Mouse (Mus musculus) adrenal gland, adult 2 months (tissue): ENCODE data around the gene Pik3cd. TPM values are rescaled to one million over a fixed set of nuclear protein-coding genes. Genes with fewer than 3 reads are reported as not detected.
"Not testable (repeated sequence)": the region's sequence is repeated elsewhere in the genome, so short reads cannot be mapped to it uniquely, and the experiment has no call there.

Source experiments
- DNase-seq: peaks from one replicate; pipeline ENCODE4 v3.0.0; 2021
- polyA plus RNA-seq: library from polyadenylated mRNA; depleted of rRNA; stranded (reverse); fragments of >200 nt; gene quantifications from 2 replicates; pipeline ENCODE4 v1.2.3, GENCODE M21; 2012
- total RNA-seq, 2 experiments: library from RNA; stranded (reverse); gene quantifications; 2 replicates each; pipeline ENCODE4 v1.2.3; 2021

Gene Pik3cd
- total and polyA plus RNA-seq, 3 experiments = 4.2 to 6.2 (median 6.1) TPM

DNA sequence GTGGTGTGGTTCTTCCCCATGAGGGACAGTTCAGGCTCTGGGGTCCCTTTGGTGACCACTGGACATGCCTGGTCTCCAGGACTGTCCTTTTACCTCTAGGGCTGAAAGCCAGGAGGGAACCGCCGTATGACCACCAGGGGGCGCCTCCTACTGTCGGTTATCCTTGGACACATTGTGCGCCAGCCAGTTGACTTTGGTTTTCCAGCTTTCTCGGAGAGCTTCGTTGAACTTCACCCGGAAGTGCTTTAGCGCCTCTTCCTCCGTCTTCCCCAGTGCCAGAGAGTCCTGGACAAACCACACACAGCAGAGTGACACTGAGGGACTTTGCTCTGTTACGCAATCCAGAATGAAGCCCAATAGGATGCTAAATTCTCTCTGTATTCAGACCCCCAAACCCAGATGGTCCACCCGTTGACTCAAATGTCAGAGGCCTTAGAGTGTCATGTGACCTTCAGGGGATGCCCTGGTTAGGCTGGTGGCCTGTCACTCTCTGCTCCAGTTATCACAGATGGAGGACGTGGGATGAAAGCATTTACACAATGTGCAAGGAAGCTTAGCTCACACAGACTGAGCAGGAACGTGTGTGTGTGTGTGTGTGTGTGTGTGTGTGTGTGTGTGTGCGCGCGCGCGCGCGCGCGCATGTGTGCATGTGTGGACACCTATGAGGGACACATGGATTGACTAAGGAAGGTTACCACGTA is 51.7 kb downstream of the Pik3cd start:
- peak; percentile 78 for DNase-seq

DNA sequence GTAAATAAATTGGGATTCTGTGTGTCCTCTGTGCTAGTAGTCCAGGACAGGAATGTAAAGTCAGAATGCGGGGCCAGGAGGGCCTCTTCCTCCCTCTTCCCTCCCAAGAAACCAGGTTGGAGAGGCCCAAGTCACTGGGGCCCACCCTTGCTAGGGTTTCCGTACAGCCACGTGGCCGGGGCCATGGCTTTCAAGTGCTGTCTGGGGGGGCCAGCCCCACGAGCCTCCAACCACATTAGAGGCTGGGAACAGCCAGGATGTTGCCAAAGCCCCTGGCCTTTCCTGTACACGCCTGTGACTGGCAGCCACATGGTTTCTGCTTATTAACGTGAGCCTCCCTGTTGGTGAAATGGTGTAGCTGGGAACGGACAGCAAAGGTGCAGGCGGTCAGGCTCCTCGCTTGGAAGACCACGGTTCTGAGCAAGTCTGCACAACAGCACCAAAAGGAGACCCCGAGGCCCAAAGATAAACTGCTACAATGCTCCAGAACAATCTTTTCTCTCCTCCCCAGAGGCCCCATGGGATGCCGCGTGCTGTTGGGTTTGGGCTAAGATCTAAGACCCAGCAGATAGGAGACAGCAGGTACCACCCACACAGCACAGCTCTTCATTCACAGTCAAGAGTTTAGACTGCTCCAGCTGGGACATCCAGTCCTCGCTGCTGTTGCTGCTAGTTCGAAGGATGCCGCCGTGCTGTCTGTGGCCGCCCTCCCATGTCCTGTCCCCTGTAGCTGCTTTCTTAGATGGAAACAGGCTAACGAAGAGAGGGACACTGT is 54.2 kb downstream of the Pik3cd start:
- no peak for DNase-seq

DNA sequence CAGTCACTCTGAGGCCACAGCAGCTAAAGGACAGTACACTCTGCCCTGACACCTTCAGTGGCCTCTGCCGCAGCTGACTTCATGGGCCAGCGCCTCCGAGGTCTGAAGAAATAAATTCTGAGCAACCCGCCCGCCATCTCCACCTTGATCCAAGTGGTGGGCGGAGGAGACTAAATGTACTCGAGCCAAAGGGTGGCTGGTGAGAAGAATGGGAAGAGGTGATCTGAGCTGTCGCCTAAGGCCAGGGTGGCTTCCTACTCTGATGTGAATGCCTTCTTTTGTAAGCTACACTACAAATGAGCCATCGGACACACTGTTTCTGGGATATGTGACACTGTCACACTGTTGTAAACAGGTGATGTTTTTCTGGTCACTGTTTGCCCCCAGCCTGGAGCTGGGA is 56.6 kb downstream of the Pik3cd start:
- DNase-seq = no peak

DNA sequence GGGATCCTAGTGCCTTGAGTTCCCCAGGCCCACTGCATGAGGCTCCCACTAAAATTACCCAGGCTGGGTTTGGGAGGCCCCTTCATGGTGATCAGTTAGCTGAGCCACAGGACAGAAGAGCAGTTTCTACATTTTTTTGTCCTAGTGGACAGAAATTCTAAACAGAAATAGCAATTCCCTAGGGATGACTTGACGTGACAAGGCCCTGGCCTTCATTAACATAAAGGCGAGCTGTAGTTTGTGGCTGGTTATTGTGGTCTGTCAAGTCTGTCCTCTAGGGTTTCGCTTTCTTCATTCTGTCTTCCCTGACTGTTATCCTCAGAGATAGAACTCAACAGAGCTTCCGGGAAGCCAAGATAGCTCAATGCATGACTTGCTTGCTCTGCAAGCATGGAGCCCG is 60.4 kb downstream of the Pik3cd start:
- no peak for DNase-seq

DNA sequence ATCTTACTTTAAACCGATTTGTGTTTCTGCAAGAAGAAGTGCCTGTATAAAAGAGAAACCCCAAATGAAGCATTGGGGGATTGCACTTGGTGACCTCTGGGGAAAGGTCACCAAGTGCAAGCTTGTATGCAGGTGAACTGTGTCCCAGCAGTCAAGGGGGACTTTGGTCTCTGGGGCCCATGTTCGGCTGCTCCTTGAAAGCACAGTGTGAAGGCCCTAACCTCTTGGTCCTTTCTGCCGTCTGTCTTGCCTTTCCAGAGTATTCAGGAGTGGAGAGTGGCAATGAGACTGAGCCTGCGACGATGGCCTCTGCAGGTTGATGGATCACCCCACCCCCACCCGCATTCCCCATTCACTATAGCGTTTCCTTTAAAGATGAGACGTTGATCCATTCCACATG is 61.0 kb downstream of the Pik3cd start:
- no peak for DNase-seq

DNA sequence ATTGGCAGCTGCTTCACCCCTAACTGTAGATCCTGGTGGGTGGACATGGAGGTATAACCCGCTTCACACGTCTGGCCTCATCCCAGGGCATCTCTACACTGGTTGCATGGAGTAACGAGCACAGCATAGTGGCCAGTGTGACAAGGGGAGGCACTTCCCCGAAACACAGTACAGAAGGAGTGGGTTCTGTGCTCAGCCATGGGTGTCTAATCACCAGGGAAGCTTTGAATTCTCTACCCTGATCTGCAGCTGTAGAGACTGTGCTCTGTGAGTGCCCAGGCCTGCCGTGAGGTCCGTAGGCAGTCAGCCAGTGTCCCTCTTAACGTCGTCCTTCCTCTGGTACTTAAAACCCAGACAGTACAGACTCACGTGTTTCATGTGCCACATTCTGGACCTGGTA is 61.5 kb downstream of the Pik3cd start:
- no peak for DNase-seq

DNA sequence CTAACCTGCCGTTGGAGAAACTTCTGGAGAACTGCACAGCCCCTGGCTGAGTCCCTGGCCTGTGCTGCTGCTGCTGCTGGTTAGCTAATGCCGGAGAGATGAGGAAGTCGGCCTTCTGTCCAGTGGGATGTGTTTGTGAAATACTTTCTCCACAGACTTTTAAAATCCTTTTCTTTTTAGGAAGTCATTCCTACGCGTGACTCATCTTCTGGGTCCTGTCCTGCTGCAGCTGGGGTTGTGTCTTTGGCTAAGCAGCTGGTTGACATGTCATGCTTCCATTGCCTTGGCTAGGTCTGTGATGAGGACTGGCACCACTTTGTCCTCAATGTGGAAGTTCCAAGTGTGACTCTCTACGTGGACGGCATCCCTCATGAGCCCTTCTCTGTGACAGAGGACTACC is 64.4 kb downstream of the Pik3cd start:
- DNase-seq = no peak

DNA sequence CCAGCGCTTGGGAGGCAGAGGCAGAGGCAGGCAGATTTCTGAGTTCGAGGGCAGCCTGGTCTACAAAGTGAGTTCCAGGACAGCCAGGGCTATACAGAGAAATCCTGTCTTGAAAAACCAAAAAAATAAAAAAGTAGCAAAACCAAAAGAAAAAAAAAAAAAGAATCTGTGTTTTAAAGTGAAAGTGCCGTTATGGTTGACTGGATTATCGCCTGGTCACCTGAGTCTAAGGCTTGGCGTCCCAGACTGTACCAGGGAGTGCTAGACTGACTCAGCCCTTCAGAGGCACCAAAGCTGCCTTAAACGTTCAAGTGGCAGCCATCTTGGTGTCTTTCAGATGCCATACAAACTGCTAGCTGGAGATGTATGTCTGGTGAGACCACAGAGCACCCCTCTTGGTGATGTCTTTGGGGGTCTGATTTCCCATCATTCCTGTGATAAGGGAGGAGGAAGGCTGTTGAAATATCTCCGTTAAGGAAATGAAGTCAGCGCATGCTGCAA is 66.4 kb downstream of the Pik3cd start:
- DNase-seq = no peak

DNA sequence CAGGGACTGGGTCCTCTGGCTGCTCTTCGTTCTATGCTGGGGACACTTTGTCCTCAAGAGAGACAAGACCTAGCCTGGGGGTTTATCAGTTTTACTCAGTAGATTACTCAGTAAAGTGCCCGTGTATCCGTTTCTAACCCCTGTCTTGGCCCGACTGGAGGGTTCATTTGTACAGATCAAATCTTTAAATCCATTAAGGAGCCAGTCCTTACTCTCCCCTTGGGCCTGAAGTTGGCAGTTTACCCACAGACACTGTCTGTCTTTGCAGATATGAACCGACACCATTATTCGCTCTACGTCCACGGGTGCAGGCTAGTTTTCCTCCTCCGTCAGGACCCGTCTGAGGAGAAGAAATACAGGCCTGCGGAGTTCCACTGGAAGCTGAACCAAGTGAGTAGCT is 67.4 kb downstream of the Pik3cd start:
- no peak for DNase-seq

DNA sequence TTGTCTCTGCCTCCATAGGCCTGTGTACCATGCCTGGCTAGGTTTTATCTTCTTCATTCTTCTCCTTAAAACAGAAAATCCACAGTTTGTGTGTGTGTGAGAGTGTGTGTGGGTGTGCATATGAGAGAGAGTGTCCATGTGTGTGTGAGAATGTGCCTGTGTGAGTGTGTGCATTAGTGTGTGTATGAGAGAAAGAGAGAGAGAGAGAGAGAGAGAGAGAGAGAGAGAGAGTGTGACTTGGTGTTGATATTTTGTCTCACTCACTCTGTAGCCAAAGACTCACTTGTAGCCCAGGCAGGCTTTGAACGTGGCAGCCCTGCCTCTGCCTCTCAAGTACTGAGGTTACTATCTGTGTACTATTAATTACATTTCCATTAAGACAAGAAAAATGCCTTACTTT is 68.2 kb downstream of the Pik3cd start:
- DNase-seq = no peak

DNA sequence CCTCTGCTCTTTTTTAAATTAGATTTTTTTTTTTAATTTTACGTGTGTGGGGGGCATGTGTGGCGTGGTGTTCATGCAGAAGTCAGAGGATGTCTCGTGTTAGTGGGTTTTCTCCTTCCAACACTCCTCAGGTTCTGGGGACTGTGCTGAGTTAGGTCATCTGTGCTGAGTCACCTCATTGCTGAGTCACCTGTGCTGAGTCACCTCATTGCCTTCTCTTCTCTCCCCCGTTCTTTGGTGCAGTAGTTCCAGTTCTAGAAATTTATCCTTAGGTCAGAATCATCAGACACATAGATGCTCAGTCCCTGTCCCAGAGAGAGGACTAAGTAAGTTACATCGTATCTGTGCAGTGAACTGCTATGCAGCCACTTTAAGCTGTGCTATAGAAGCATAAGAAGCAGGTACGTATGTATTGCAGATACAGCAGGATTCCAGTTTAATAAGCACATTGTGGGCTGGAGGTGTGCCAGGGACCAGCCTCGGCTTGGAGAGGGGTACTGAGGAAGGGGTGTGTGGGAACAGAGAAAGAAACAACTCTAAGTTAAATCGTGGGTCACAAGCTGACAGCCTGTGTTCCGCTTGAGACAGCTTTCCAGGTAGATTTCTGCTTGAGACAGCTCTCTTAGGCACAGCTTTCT is 69.6 kb downstream of the Pik3cd start:
- DNase-seq = peak; percentile 82

DNA sequence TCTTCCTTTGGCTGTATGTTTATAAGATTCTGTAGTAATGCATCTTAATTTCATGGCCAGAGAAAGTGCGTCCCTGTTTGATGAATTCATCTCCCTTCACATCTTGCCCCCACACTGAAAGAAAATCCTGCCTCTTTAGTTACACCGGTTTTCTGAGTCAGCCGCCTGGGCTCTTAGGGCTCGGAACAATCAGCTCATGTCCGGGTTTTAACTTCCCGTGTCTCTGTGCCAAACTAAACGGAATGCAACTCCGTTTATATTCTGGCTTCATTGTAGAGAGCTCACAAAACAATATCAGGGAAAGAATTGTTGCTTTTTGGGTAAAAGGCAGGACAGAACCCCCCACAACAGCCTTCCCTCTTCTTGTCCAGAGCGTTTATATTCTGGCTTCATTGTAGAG is 73.6 kb downstream of the Pik3cd start:
- DNase-seq = no peak

DNA sequence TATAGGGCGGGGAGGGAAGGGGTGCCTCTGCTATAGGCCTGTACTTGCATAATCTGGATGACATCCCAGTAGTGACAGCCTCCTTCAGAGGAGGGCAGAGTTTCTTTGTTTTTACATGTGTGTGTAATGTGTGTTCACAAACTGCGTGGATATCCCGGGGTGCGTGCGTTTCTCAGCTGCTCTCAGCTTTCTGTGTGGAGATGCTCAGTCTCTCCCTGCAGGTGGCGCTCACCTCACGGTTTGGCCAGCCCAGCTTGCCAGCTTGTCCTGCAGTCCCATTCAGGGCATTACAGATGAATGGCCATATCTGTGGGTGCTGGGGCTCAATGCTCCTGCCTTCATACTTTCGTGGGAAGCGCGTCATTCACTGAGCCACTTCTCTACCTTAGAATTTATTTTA is 74.0 kb downstream of the Pik3cd start:
- peak; percentile 24 for DNase-seq

DNA sequence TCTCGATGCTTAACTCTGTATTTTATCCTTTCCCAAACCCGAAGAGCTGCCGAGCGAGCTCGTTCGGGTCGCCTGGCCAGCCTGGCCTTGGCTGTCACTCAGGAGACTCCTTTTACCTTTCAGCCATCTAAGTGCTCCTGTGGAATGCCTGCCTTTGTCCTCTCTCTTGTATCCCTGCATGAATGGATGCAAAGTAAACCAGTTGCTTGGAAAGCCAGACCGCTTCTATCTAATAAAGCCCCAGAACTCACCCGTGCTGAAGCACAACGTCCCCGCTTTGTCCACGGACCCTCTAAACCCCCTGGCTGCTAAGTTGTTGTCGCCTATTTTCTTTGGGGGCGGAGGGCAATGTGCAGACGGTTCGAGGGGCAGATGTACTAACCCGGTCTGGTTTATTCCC is 75.6 kb downstream of the Pik3cd start:
- DNase-seq = no peak

DNA sequence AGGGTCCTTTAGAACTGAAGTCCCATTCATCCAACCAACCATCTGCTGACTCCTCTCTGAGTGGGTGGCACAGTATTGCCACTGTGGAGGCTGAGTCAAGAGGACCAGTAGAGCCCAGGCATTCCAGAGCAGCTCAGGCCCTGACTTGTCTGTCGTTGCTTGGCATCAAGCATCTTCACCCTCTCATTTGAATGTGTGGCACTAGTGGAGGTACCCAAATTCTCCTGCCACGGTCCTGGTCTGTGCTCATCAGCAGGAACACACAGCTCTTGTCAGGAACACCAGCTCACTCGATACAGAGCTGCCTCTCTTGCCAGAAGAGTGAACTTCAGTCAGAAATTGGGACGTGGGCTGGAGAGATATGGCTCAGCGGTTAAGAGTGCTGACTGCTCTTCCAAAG is 78.7 kb downstream of the Pik3cd start:
- DNase-seq = no peak

DNA sequence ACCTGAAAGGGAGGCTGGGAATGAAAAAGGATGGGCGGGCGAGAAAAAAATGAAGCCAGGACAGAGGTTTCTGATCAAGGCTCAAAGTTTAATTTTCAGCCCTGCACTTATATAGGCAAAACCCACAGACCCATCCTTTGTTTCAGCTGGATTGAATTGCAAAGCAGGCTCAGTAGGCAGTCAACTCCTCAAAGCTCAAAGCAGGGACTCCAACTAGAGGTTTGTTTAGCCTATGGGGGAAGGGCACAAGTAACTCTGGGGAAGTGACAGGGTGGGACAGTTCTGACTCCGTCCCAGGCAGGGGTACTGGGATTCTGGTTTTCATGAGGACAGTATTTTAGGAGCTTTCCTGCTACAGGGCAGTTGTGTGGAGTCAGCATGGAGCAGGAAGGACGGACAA is 81.1 kb downstream of the Pik3cd start:
- DNase-seq = no peak

DNA sequence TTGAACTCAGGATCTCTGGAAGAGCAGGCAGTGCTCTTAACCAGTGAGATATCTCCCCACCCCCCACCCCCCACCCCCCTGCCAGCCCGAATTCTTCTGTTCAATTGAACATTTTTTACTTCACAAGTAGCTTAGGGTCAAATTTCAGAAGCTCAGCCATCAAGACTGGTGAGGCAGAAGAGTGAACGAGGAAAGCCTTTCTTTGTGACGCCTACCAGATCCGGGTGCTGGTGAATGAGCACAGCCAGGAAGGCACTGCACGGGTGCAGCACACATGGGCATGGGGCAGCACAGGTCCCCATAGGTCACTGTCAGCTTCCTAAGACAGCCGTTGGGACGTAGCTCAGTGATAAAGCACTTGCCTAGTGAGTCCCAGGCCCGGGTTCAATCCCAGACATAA is 82.4 kb downstream of the Pik3cd start:
- no peak for DNase-seq

DNA sequence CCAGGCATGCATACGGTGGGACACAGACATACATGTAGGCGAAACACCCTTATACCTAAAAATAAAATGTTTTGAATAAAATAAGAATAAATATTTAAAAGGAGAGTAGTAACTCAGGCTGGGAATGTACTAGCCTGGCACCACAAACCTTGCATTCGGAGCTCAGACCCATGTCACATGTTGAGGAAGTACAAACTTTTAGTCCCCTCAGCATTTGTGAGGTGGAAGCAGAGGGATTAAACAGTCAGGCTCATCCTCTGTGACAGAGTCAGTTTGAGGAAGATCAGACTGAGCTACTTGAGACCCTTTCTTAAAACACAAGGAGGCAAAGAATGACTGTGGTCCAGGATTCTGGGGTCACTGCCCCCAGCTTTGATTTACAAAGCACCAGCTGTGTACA is 85.4 kb downstream of the Pik3cd start:
- not testable (repeated sequence) for DNase-seq

DNA sequence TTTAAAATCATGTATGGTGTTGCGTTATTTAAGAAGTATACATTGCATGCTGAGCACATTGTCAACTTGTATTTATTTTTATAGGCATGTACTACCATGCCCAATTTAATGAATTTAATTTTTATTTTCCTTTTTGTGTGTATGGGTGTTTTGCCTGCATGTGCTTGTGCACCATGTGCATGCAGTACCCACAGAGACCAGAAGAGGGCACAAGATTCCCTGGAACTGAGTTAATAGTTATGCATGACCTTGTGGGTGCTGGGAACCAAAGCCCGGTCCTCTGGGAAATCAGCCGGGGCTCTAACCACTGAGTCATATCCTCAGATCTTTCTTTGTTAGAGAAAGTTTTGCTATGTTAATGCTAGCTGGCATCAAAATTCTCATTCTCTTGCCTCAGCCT is 87.5 kb downstream of the Pik3cd start:
- DNase-seq = no peak

DNA sequence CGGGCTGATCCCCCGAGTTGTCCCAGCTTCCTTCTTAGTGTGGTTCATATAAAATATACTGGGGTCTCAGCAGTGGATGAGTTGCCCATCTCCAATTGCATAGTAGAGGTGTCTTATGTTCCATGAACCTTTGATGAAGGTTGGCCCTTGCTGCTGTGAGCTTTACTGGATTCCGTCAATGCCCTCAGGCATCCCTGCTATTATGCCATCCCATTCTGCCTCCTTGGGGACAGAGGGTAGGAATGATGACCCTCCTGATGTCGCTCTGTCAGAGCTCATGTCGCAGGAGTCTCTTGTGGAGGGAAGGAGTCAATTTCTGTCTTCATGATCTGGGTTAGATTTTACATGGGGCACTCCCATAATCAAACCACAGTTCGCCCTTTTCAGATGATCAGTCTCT is 88.9 kb downstream of the Pik3cd start:
- DNase-seq = not testable (repeated sequence)

DNA sequence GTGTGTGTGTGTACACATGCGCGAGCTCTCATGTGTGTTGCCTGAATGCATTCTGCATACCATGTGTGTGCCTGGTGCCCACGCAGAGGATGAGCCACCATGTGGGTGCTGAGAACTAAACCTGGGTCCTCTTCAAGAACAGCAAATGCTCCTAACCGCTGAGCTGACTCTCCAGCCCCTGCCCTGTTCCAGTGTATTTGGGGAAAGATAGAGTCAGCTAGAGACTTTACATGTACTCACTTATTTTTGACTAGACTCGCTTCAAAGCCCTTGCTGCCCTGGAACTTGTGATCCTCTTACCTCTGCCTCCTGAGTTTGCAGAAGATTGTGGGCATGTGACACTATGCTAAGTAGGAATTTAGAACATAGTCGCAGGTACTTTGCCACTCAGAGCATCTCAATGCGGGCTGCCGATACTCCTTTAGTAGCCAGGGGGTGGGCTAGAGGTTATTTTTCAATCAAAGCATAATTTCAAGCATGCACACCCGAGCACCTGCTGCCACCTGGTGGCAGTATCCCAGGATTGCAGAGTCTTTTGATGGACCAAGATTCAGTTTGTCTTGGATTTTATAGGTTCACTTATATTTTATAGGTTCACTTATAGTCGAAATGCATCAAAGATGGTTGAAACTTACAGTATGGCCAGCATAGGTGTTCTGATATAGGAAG is 90.9 kb downstream of the Pik3cd start:
- DNase-seq = no peak

DNA sequence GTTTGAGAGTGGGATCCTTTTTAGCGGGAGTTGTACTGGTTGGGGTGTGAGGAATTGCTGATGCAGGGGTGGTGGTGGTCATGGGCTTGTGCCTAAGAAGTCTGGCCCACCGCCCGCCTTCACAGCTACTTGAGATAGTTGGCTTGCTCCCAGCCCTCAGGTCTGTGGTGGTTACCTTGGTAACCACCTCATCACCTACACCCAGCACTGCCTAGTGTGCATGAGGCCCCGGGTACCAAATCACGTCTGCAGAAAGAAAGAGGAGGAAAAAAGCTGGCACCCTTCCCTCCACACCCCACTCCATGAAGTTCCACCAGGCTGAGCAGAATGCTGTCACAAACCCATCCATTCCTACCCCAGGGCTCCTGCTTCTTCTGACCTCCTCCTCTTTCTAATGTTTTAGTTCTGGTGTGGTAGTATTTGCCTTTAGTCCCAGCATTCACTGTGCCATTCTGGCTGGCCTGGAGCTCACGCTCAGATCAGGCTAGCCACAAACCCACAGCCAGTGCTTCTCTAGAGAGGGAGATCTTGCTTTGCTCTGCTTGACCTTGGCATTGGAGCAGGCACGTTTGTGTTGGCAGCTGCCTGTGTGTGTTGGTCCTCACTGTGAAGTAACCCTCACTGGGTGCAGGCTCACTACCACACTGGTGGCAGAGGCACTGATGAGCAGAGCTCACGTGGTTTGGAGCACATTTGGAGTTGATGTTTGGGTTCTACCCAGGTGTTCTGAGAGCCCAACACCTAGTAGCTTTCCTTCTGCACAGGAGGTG is 92.9 kb downstream of the Pik3cd start:
- peak; percentile 49 for DNase-seq
